Mouse (Mus musculus) stomach, postnatal 0 days (tissue): Measurements from ENCODE around the gene Vps26c.

Experiments used
- CTCF ChIP-seq: IDR thresholded peaks from 2 replicates; pipeline ENCODE4 v1.5.1; 2016; ENCODE audit warnings: antibody characterized with exemption, low read depth, mild to moderate bottlenecking, moderate library complexity
- EP300 ChIP-seq: optimal IDR thresholded peaks from 2 replicates; pipeline ENCODE3; 2016; ENCODE audit warnings: antibody characterized with exemption

- TF ChIP-seq CTCF (no peak), EP300 (no peak)
Measured at GRCm38 (mm10) chr16:94517606-94518005, 9.0 kb downstream of the Vps26c start.
